ENCODE assay signal across 8 mouse cellular contexts in genomic region chr15:82353078-82353744, GRCm38 (mm10). TPM values are rescaled to one million over a fixed set of nuclear protein-coding genes. Genes with fewer than 3 reads are reported as not detected.
A peak's percentile ranks its signal among the peaks of the same experiment; 100 is the strongest.
DNase-seq lines count a peak whose midpoint lies in the region; ATAC-seq and TF ChIP-seq lines count a peak whose summit lies in the region.

No protein-coding gene starts in this region.

- H3K27ac ChIP-seq in lung, embryonic 14.5 days (ENCODE audit: low read depth): peak overlapping the region; percentile 92
- H3K27ac ChIP-seq in hindbrain, embryonic 13.5 days: peak overlapping the region; percentile 90
- peak overlapping the region; percentile 90; the same call in 1 of the 2 replicates for H3K27ac ChIP-seq in midbrain, embryonic 13.5 days

- peak overlapping the region; percentile 95 for H3K4me2 ChIP-seq in lung, embryonic 14.5 days
- H3K4me2 ChIP-seq in hindbrain, embryonic 13.5 days: peak overlapping the region; percentile 86
- H3K4me2 ChIP-seq in midbrain, embryonic 13.5 days (replicated peaks): peak overlapping the region; percentile 72

- intact Hi-C loops in left cerebral cortex, postnatal 4 days (cut with DNase I): no loop called here

- no peaks in the 10 kb centered on the region for H3K4me1 ChIP-seq in lung, embryonic 14.5 days (ENCODE audit: insufficient read depth)
- peaks cover 31% of the 10 kb centered on the region for H3K4me1 ChIP-seq in hindbrain, embryonic 13.5 days (replicated peaks)
- H3K4me1 ChIP-seq in midbrain, embryonic 13.5 days (replicated peaks): peaks cover 28% of the 10 kb centered on the region

- H3K4me3 ChIP-seq in lung, embryonic 14.5 days (ENCODE audit: low read depth, low read length): peak overlapping the region; percentile 97
- peak overlapping the region; percentile 85 for H3K4me3 ChIP-seq in hindbrain, embryonic 13.5 days
- peak overlapping the region; percentile 94 for H3K4me3 ChIP-seq in midbrain, embryonic 13.5 days (replicated peaks)

- DNase-seq in lung, embryonic 14.5 days: no peak
- DNase-seq in lung, postnatal 25 days (ENCODE audit: low spot score): no peak
- DNase-seq in c-Kit-negative CD71-positive TER-119-positive erythroid progenitor cells, embryonic 14.5 days (ENCODE audit: low read depth, low spot score): peak; percentile 26
- DNase-seq in left cerebral cortex, adult 18-20 months (ENCODE audit: low spot score in 2 of 2): no peak
- no peak for DNase-seq in urinary bladder, postnatal 25 days (ENCODE audit: low spot score)
- no peak for DNase-seq in left cerebral cortex, postnatal 4 days

- WGBS in lung, embryonic 14.5 days: 22% methylated on average over 14 of the region's 14 CpGs
- 31% methylated on average over 14 of the region's 14 CpGs for WGBS in hindbrain, embryonic 13.5 days
- WGBS in midbrain, embryonic 13.5 days: 35% methylated on average over 14 of the region's 14 CpGs

- peaks cover 35% of the 10 kb centered on the region for H3K36me3 ChIP-seq in lung, embryonic 14.5 days (ENCODE audit: insufficient read depth)
- H3K36me3 ChIP-seq in hindbrain, embryonic 13.5 days: peaks cover 29% of the 10 kb centered on the region
- H3K36me3 ChIP-seq in midbrain, embryonic 13.5 days: peaks cover 29% of the 10 kb centered on the region

- ATAC-seq in lung, embryonic 14.5 days (ENCODE audit: insufficient read depth): no peak
- no peak; the same call in 1 of the 2 replicates for ATAC-seq in hindbrain, embryonic 13.5 days (ENCODE audit: low FRiP score)
- ATAC-seq in midbrain, embryonic 13.5 days: no peak

- peak overlapping the region; percentile 95 for H3K9ac ChIP-seq in lung, embryonic 14.5 days
- peak overlapping the region; percentile 95 for H3K9ac ChIP-seq in hindbrain, embryonic 13.5 days
- peak overlapping the region; percentile 97 for H3K9ac ChIP-seq in midbrain, embryonic 13.5 days (replicated peaks)

- H3K9me3 ChIP-seq in lung, embryonic 14.5 days (ENCODE audit: low read depth, low read length): no peaks in the 10 kb centered on the region
- H3K9me3 ChIP-seq in hindbrain, embryonic 13.5 days: no peaks in the 10 kb centered on the region
- no peaks in the 10 kb centered on the region for H3K9me3 ChIP-seq in midbrain, embryonic 13.5 days

- TF ChIP-seq CTCF in lung, embryonic 14.5 days (IDR thresholded peaks at IDR 0.05; ENCODE audit: low read depth): no peak

- H3K27me3 ChIP-seq in lung, embryonic 14.5 days (ENCODE audit: insufficient read depth, low read length): no peaks in the 10 kb centered on the region
- H3K27me3 ChIP-seq in hindbrain, embryonic 13.5 days: 0 out of 2 replicates have a peak, but pooled peaks cover 4% of the 10 kb centered on the region
- H3K27me3 ChIP-seq in midbrain, embryonic 13.5 days: no peaks in the 10 kb centered on the region

RNA-seq across cellular contexts. Expression of gene Ndufa6, which starts 0.9 kb away (rescaled TPM):
- 289 and 322 TPM in 2 replicates for polyA plus RNA-seq in lung, embryonic 14.5 days (2014; fragmentation: Nextera tagmentation; extraction: Ambion mirVana)
- polyA plus RNA-seq in hindbrain, embryonic 13.5 days (2015; fragmentation: Nextera tagmentation; extraction: Ambion mirVana): 363 and 382 TPM in 2 replicates
- 350 and 359 TPM in 2 replicates for polyA plus RNA-seq in midbrain, embryonic 13.5 days (2015; fragmentation: Nextera tagmentation; extraction: Ambion mirVana)
- total RNA-seq in left cerebral cortex, adult 18-20 months (2021): 100 to 1,000 TPM; 195 to 198 TPM
- 100 to 1,000 TPM; 161 to 174 TPM for total RNA-seq in left cerebral cortex, postnatal 4 days (2021)

RNA-seq across cellular contexts. Expression of gene Smdt1, which starts 14.5 kb away (rescaled TPM):
- polyA plus RNA-seq in lung, embryonic 14.5 days (2014; fragmentation: Nextera tagmentation; extraction: Ambion mirVana): 218 and 226 TPM in 2 replicates
- polyA plus RNA-seq in hindbrain, embryonic 13.5 days (2015; fragmentation: Nextera tagmentation; extraction: Ambion mirVana): 348 and 365 TPM in 2 replicates
- polyA plus RNA-seq in midbrain, embryonic 13.5 days (2015; fragmentation: Nextera tagmentation; extraction: Ambion mirVana): 303 and 324 TPM in 2 replicates
- 100 to 1,000 TPM; 140 to 146 TPM for total RNA-seq in left cerebral cortex, adult 18-20 months (2021)
- total RNA-seq in left cerebral cortex, postnatal 4 days (2021): 100 to 1,000 TPM; 122 to 125 TPM

RNA-seq across cellular contexts. Expression of gene Pheta2, which starts 14.5 kb away (rescaled TPM):
- 13.8 and 14.4 TPM in 2 replicates for polyA plus RNA-seq in lung, embryonic 14.5 days (2014; fragmentation: Nextera tagmentation; extraction: Ambion mirVana)
- polyA plus RNA-seq in hindbrain, embryonic 13.5 days (2015; fragmentation: Nextera tagmentation; extraction: Ambion mirVana): 1.9 and 2.3 TPM in 2 replicates
- polyA plus RNA-seq in midbrain, embryonic 13.5 days (2015; fragmentation: Nextera tagmentation; extraction: Ambion mirVana): 0.99 and 1.5 TPM in 2 replicates
- under 1 TPM; 0.23 to 0.35 TPM for total RNA-seq in left cerebral cortex, adult 18-20 months (2021)
- 1 to 10 TPM; 1.1 to 1.2 TPM for total RNA-seq in left cerebral cortex, postnatal 4 days (2021)

RNA-seq across cellular contexts. Expression of gene Naga, which starts 14.5 kb away (rescaled TPM):
- polyA plus RNA-seq in lung, embryonic 14.5 days (2014; fragmentation: Nextera tagmentation; extraction: Ambion mirVana): 40.3 and 45.9 TPM in 2 replicates
- 29.3 and 30.2 TPM in 2 replicates for polyA plus RNA-seq in hindbrain, embryonic 13.5 days (2015; fragmentation: Nextera tagmentation; extraction: Ambion mirVana)
- polyA plus RNA-seq in midbrain, embryonic 13.5 days (2015; fragmentation: Nextera tagmentation; extraction: Ambion mirVana): 18.1 and 22.7 TPM in 2 replicates
- 10 to 100 TPM; 29.1 to 30.2 TPM for total RNA-seq in left cerebral cortex, adult 18-20 months (2021)
- total RNA-seq in left cerebral cortex, postnatal 4 days (2021): 10 to 100 TPM; 32.1 to 33.6 TPM

RNA-seq across cellular contexts. Expression of gene Cyp2d22, which starts 26.8 kb away (rescaled TPM):
- polyA plus RNA-seq in lung, embryonic 14.5 days (2014; fragmentation: Nextera tagmentation; extraction: Ambion mirVana): 4.1 and 5.5 TPM in 2 replicates
- polyA plus RNA-seq in hindbrain, embryonic 13.5 days (2015; fragmentation: Nextera tagmentation; extraction: Ambion mirVana): 2.1 and 2.6 TPM in 2 replicates
- 1.1 and 1.8 TPM in 2 replicates for polyA plus RNA-seq in midbrain, embryonic 13.5 days (2015; fragmentation: Nextera tagmentation; extraction: Ambion mirVana)
- total RNA-seq in left cerebral cortex, adult 18-20 months (2021): 10 to 100 TPM; 36.4 to 40.9 TPM
- total RNA-seq in left cerebral cortex, postnatal 4 days (2021): 1 to 10 TPM; 5.3 to 7.0 TPM
